Mouse (Mus musculus): ENCODE measurements at regions not wholly inside any gene's neighbourhood (a gene's known extent, or its start where the extent isn't known, plus 50 kb on each side); places are given as distances from the start of the nearest gene placed in this dataset.

DNA sequence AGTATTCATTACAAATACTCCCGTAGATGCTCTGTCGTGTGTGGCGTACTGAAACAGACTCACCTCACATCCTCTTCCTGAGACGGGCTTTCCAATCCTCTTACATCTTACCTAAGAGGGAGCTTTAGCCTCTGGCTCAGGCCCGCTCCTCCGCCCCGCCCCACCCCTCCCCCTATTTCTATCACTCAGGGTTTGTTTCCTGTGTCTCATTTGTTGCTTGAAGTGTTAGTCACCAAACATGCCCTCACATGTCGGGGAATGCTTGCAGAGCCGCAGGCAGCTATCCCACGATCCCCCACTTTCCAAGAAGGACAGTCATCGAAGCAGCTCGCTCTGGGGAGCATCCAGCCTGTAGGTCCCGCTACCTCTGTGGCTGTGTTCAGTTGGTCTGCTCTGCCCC, 101.6 kb upstream of the Mrps10 start:
- H3K27me3 ChIP-seq (replicated peaks): no peaks in the 10 kb centered on the region
- no peak overlapping the region for H3K27ac ChIP-seq
- no peak overlapping the region for H3K9ac ChIP-seq
- no peaks in the 10 kb centered on the region; the same call in 1 of the 2 replicates for H3K36me3 ChIP-seq (replicated peaks)
- no peaks in the 10 kb centered on the region for H3K4me1 ChIP-seq
- WGBS: 97% methylated on average over 13 of the region's 13 CpGs
- no peak for ATAC-seq (replicated peaks)
- H3K9me3 ChIP-seq: no peaks in the 10 kb centered on the region
- no peak overlapping the region for H3K4me2 ChIP-seq
- H3K4me3 ChIP-seq: no peak overlapping the region

DNA sequence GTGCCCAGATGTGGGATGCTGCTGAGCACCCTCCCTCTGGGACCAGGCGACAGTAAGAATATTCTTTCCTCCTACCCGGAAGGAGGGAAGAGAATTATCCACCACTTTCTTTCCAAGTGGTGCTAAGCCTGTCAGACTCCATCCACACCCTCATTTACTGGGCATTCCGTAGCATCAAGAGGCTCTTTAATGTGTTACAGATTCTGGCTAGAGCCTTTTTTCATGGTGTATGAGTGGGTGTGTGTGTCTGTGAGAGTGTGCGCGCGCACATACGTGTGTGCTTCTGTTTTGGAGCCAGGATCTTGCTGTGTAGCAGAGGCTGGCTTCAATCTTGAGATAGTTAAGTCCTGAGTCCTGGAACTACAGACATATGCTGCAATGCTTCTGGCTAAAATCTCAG, 102.4 kb upstream of the Mrps10 start:
- 95% methylated on average over 7 of the region's 7 CpGs for WGBS
- H3K36me3 ChIP-seq (replicated peaks): no peaks in the 10 kb centered on the region; the same call in 1 of the 2 replicates
- H3K4me3 ChIP-seq: no peak overlapping the region
- no peak overlapping the region for H3K4me2 ChIP-seq
- no peak overlapping the region for H3K27ac ChIP-seq
- ATAC-seq (replicated peaks): no peak
- no peaks in the 10 kb centered on the region for H3K4me1 ChIP-seq
- H3K27me3 ChIP-seq (replicated peaks): no peaks in the 10 kb centered on the region
- H3K9me3 ChIP-seq: no peaks in the 10 kb centered on the region
- no peak overlapping the region for H3K9ac ChIP-seq

DNA sequence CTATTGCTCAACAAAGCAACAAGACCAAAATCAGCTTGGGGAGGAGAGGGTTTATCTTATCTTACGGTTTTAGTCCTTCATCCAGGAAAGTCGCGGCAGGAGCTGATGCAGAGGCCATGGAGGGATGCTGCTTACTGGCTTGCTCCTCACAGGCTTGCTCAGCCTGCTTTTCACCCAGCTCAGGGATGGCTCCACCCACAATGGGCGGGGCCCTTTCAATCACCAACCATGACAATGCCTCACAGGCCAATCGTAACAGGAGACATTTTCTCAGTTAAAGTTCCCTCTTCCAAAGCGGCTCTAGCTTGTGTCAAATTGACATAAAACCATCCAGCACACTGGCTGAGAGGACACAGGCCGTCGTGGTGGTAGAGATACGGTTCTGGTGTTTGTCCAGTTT, 105.7 kb upstream of the Mrps10 start:
- Histone ChIP-seq H3K27ac (no peak overlapping the region), H3K4me1 (no peaks in the 10 kb centered on the region), H3K9ac (no peak overlapping the region), H3K4me2 (no peak overlapping the region), H3K27me3 (replicated peaks) (no peaks in the 10 kb centered on the region), H3K36me3 (replicated peaks) (no peaks in the 10 kb centered on the region; the same call in 1 of the 2 replicates), H3K9me3 (no peaks in the 10 kb centered on the region), H3K4me3 (no peak overlapping the region)
- ATAC-seq (replicated peaks): no peak
- 95% methylated on average over 9 of the region's 9 CpGs for WGBS

DNA sequence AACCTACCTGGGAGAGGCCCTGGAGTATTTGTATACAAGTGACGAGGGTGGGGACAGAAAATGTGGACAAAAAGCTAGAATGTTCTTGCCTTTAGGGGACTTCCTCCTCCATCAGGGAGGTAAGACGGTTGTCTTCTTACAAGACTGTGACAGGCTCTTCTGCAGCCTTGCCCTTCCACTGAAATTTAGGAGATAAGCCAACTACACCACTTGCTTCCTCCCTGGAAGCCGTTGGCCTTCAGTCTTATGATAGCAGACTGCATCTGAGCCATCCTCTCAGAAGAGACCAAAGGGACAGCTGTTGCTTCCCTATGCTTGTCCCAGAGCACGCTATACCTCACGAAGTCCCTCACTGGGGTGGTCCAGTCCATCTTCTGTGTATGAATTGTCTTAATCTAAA, 106.5 kb upstream of the Mrps10 start:
- H3K9me3 ChIP-seq: no peaks in the 10 kb centered on the region
- H3K27ac ChIP-seq: no peak overlapping the region
- no peak for ATAC-seq (replicated peaks)
- no peaks in the 10 kb centered on the region for H3K27me3 ChIP-seq (replicated peaks)
- WGBS: 91% methylated on average over 5 of the region's 5 CpGs
- H3K4me2 ChIP-seq: no peak overlapping the region
- H3K9ac ChIP-seq: no peak overlapping the region
- H3K4me1 ChIP-seq: no peaks in the 10 kb centered on the region
- no peaks in the 10 kb centered on the region for H3K36me3 ChIP-seq (replicated peaks)
- H3K4me3 ChIP-seq: no peak overlapping the region

DNA sequence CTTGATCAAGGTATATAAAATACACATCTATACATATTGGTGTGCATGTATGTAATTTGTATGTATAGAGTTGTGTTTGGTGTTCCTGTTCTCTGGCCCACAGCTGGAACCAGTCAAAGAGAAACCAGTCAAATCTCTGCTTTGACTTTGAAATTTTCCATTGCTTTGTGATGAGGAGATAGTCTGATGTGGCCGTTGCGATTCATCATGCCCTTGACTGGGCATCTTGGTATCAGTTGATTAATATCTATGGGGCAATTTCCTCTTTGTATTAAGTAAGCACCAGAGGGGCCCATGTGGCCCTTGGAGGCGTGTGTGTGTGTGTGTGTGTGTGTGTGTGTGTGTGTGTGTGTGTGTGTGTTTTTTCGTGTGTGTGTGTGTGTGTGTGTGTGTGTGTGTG, 107.7 kb upstream of the Mrps10 start:
- Histone ChIP-seq H3K27ac (no peak overlapping the region), H3K9ac (no peak overlapping the region), H3K36me3 (replicated peaks) (no peaks in the 10 kb centered on the region), H3K4me1 (no peaks in the 10 kb centered on the region), H3K4me3 (no peak overlapping the region), H3K9me3 (no peaks in the 10 kb centered on the region), H3K4me2 (no peak overlapping the region), H3K27me3 (replicated peaks) (no peaks in the 10 kb centered on the region)
- ATAC-seq (replicated peaks): no peak
- WGBS: 94% methylated on average over 4 of the region's 4 CpGs

DNA sequence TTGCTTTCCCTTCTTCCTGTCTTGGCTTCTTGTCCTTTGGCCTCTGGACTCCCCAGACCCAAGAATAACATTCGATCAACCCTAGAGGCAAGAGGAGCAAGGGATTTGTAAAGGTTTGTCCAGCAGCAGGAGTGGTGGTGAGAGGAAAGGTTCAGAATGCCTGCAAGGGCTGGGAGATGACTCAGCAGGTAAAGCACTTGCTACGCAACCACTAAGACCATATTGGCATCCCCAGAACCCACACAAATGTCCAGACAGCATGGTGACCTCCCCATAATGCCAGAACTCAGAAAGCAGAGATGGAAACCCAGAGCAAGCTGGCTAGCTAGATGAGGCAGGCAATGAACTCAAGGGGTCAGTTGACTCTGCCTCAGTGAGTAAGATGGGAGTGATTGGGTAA, 110.4 kb upstream of the Mrps10 start:
- no peaks in the 10 kb centered on the region for H3K36me3 ChIP-seq (replicated peaks)
- ATAC-seq (replicated peaks): no peak
- no peaks in the 10 kb centered on the region for H3K9me3 ChIP-seq
- no peaks in the 10 kb centered on the region for H3K4me1 ChIP-seq
- no peak overlapping the region for H3K9ac ChIP-seq
- no peak overlapping the region for H3K4me2 ChIP-seq
- H3K27me3 ChIP-seq (replicated peaks): no peaks in the 10 kb centered on the region
- H3K4me3 ChIP-seq: no peak overlapping the region
- no peak overlapping the region for H3K27ac ChIP-seq
- WGBS: 93% methylated on average over 2 of the region's 2 CpGs

DNA sequence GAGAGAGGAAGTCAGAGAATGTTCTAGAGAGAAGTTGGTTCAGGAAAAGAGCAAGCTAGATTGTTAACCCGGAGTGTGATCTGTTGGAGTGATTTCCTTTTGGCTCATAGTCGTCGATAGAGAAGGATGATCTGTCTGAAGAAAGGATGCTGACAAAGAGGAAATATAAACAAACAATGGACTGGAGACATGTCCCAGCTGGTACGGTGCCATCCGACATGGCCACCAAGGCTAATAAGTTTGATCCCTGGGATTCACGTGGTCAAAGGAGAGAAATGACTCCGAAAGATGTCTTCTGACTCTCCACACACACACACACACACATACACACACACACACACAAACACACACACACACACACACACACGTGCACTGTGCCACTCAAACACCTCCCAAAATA, 113.5 kb upstream of the Mrps10 start:
- no peak overlapping the region for H3K4me3 ChIP-seq
- H3K9ac ChIP-seq: no peak overlapping the region
- no peaks in the 10 kb centered on the region for H3K36me3 ChIP-seq (replicated peaks)
- no peaks in the 10 kb centered on the region for H3K9me3 ChIP-seq
- WGBS: 94% methylated on average over 8 of the region's 8 CpGs
- H3K27ac ChIP-seq: no peak overlapping the region
- no peaks in the 10 kb centered on the region for H3K27me3 ChIP-seq (replicated peaks)
- peaks cover under 1% of the 10 kb centered on the region for H3K4me1 ChIP-seq
- no peak overlapping the region for H3K4me2 ChIP-seq
- ATAC-seq (replicated peaks): no peak

DNA sequence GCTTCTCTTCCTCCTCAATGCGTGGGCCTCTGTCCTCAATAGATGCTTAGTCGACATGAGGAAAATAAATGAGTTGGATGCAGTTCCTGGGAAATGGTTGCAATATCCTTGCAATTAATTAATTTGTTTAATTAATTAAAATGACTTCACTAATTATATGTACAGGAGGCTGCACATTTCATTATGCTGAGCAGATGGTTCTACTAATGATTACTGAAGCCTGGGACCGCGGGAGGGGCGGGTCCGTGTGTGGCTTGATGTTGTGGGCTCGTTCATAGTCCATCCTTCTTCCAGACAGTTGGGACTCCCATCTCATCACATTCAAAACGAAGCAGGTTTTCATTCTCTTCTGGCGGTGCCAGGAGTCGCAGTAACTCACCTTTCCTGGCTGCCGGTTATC, 114.7 kb upstream of the Mrps10 start:
- Histone ChIP-seq H3K36me3 (replicated peaks) (no peaks in the 10 kb centered on the region), H3K9me3 (no peaks in the 10 kb centered on the region), H3K9ac (no peak overlapping the region), H3K4me3 (no peak overlapping the region), H3K4me2 (no peak overlapping the region), H3K27me3 (replicated peaks) (no peaks in the 10 kb centered on the region), H3K4me1 (peaks cover 6% of the 10 kb centered on the region), H3K27ac (no peak overlapping the region)
- WGBS: 82% methylated on average over 11 of the region's 11 CpGs
- no peak for ATAC-seq (replicated peaks)

DNA sequence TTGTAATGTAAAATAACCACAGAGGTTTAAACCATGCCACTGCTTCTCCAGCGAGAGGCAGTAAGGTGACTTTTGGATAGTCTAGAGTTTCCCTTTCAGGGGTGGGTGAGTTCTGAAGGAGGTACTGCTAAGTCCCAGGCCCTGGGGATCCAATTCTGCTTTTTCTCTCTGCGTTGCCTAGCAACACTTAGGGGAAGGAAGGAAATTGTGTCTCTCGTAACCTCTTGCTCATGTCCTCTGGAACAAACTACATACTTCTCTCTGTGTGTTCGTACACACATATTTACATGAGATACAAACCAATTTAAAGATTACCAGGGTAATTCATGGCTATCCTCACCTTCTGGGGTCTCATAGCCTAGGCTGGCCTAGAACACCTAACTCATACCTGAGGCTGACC, 118.7 kb upstream of the Mrps10 start:
- 64% methylated on average over 4 of the region's 4 CpGs for WGBS
- H3K4me2 ChIP-seq: no peak overlapping the region

DNA sequence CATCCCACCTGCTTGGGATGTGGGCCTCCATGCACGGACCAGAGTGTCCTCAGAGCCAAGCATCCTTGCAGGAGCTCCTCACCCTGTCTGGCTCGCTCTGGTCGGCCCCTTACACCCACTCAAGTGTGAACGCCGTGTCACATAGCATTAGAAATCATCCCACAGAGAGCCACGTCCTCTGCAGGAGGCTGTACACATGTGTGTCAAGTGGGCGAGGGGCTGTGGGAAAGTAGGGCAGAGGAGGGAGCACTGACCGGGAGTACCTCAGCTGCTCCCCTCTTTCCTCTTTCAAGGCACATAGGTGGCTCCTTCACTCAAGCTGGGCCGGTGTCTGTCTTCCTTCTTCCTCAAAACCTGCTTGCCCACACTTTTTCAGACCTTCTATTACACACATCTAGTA, 119.5 kb upstream of the Mrps10 start:
- no peak overlapping the region for H3K9ac ChIP-seq
- no peaks in the 10 kb centered on the region for H3K9me3 ChIP-seq
- H3K4me3 ChIP-seq: no peak overlapping the region
- no peak overlapping the region for H3K4me2 ChIP-seq
- no peaks in the 10 kb centered on the region for H3K36me3 ChIP-seq (replicated peaks)
- WGBS: 85% methylated on average over 9 of the region's 9 CpGs
- no peaks in the 10 kb centered on the region for H3K27me3 ChIP-seq (replicated peaks)
- no peak overlapping the region for H3K27ac ChIP-seq
- peaks cover 6% of the 10 kb centered on the region for H3K4me1 ChIP-seq
- no peak for ATAC-seq (replicated peaks)

More for the DNA sequence above, 118.7 kb upstream of the Mrps10 start:
- Histone ChIP-seq H3K4me3 (no peak overlapping the region), H3K4me1 (peaks cover 6% of the 10 kb centered on the region), H3K9ac (no peak overlapping the region), H3K9me3 (no peaks in the 10 kb centered on the region), H3K27ac (no peak overlapping the region), H3K27me3 (replicated peaks) (no peaks in the 10 kb centered on the region), H3K36me3 (replicated peaks) (no peaks in the 10 kb centered on the region)
- no peak for ATAC-seq (replicated peaks)

DNA sequence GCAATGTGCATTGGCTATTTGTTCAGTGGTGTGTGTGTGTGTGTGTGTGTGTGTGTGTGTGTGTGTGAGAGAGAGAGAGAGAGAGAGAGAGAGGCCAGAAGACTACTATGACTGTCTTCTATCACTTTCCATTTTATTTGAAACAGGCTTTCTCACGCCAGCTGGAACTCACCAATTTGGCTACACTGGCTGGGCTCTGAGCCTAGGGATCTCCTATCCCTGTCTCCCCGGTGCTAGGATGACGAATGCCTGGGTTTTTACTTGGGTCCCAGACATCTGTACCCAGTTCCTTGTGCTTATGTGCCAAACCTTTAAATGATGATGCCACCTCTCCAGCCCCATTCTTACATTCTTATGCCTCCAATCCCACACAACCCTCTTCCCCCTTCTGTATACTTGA, 120.6 kb upstream of the Mrps10 start:
- Histone ChIP-seq H3K27ac (no peak overlapping the region), H3K36me3 (replicated peaks) (no peaks in the 10 kb centered on the region; the same call in 1 of the 2 replicates), H3K4me3 (no peak overlapping the region), H3K9ac (no peak overlapping the region), H3K4me2 (no peak overlapping the region), H3K27me3 (replicated peaks) (no peaks in the 10 kb centered on the region), H3K9me3 (no peaks in the 10 kb centered on the region), H3K4me1 (peaks cover 6% of the 10 kb centered on the region)
- 96% methylated on average over 3 of the region's 3 CpGs for WGBS
- no peak for ATAC-seq (replicated peaks)

DNA sequence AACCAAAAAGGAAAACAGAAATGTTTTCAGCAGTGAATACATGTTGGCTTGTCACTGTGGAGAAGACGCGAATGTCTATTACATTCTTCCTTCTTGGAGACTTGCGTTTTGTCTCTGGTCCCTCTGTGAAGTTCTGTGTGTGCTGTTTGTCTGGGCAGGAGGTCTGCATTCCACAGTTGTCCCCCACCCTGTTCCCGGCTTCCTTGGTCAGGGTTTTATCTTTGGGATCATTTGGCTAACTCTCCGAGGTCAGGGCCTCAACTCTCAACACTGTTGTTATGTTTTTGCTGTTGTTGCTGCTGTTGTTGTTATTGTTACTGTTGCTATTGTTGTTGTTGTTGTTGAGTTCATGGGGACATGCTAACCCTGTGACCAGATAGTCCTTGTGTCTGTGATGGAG, 121.2 kb upstream of the Mrps10 start:
- 91% methylated on average over 5 of the region's 5 CpGs for WGBS
- no peaks in the 10 kb centered on the region; the same call in 1 of the 2 replicates for H3K36me3 ChIP-seq (replicated peaks)

DNA sequence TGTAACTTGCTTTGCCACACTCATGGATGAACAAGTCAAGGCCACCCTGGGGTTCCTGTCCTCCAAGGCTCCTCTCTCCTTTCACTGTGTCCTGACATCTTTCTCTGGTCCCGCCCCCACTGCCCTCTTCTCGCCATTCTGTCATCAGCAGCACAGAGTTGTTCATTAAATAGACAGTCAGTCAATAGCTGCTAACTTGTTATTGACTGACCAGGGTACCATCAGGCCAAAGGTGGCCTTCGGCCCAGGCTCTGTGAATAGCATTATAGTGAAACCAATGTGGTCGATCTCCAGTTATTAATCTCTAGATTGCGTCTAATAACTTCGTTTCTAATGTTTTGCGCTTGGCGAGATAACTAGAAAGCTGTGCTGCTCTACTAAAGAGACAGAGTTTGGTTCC, 122.1 kb upstream of the Mrps10 start:
- WGBS: 92% methylated on average over 8 of the region's 8 CpGs
- no peaks in the 10 kb centered on the region for H3K27me3 ChIP-seq (replicated peaks)

More for the DNA sequence above, 121.2 kb upstream of the Mrps10 start:
- H3K27me3 ChIP-seq (replicated peaks): no peaks in the 10 kb centered on the region
- H3K4me3 ChIP-seq: no peak overlapping the region
- H3K4me1 ChIP-seq: peaks cover 6% of the 10 kb centered on the region
- no peaks in the 10 kb centered on the region for H3K9me3 ChIP-seq
- H3K4me2 ChIP-seq: no peak overlapping the region
- no peak overlapping the region for H3K27ac ChIP-seq
- no peak for ATAC-seq (replicated peaks)
- H3K9ac ChIP-seq: no peak overlapping the region

More for the DNA sequence above, 122.1 kb upstream of the Mrps10 start:
- Histone ChIP-seq H3K9me3 (no peaks in the 10 kb centered on the region), H3K9ac (no peak overlapping the region), H3K4me1 (peaks cover 6% of the 10 kb centered on the region), H3K27ac (no peak overlapping the region), H3K4me3 (no peak overlapping the region), H3K36me3 (replicated peaks) (no peaks in the 10 kb centered on the region; the same call in 1 of the 2 replicates), H3K4me2 (no peak overlapping the region)
- ATAC-seq (replicated peaks): no peak
